Mouse (Mus musculus) kidney, adult 18-20 months (tissue): ENCODE data around the gene Fmo1.
A peak's percentile ranks its signal among the peaks of the same experiment; 100 is the strongest.

Experiments used
- DNase-seq: peaks from one replicate; pipeline ENCODE4 v3.0.0; 2021

The Fmo1 gene

DNA sequence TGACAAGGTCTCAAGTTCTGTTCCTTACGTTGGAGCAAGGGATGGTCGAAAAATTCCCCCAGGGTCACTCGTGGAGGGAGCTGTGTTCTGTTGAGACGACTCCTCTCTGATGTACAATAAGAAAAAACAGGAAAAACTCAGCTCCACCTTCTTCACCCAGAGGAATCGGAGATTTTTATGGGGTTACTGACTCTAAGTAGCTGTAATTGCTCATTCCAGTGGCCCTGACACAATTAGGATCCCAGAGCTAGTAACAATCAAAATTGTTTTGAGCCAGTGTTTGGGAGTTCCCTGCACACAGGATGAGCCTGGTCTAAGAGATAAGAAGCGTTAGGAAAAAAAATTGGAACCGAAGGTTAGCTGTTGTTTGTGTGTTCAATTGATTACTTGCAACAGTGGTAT is at the start of gene Fmo1:
Fmo1 (minus strand) TSS at position 331 of the 402 bp plus-strand sequence.
- no peak for DNase-seq

DNA sequence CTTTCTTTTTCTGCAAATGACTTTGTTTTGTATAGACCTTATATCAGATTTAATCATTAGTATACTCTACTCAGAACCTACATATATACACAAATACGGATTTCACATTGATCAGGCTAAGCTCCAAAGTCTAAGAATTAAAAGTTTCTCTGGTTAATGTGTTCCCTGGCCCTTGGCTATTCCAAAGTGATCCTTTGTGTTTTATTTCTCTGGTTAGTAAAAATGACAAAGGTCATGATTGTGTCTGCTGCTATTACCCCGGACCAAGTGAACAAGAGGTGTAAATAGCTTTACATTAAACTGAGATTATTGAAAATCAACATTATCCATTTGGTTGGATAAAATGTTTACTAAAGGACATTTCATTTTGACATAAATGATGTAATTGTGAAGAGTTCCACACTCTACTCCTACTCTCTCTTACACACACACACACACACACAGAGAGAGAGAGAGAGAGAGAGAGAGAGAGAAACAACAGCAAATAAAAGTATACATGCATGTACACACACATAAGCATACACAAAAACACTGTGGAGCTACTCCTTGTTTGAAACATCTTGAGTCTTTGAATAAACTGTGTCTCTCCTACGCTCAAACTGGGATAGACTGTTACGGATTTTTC is 48.6 kb upstream of the Fmo1 start:
- DNase-seq, result no peak

DNA sequence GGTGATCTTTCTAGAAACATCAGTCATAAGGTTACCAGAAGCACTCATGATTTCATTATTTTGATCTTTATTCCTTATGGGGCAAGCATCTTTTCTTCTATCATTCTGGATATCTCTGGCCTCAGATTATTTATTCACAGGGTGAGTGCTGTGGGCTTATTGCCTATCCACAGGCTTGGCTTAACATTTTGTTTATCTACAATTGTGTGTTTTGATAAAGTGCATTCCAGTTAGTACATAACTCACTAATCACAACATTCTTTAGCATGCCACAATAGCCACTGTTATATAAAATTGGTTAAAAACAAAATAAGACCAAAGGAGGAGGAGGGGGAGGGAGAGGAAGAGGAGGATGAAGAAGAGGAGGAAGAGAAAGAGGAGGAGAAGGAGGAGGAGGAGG is 45.7 kb upstream of the Fmo1 start:
- DNase-seq, result no peak

DNA sequence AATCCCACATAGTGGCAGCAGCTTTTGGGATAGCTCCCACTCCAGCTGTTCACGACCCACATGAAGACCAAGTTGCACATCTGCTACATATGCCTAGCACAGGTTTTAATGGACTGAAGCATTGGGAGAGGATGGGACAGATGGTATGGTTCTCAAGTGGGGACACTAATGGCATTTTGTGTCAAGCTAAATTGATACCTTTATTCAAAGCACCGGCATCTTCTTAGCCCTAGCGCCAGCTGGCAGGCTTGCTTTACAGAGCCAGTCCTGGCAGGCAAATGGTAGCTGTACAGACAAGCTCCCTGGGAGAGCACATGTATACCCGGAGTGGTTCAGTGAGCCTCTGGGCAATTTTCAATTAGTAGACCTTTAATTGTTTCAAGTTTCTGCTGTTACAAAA is 35.5 kb upstream of the Fmo1 start:
- DNase-seq, result no peak

DNA sequence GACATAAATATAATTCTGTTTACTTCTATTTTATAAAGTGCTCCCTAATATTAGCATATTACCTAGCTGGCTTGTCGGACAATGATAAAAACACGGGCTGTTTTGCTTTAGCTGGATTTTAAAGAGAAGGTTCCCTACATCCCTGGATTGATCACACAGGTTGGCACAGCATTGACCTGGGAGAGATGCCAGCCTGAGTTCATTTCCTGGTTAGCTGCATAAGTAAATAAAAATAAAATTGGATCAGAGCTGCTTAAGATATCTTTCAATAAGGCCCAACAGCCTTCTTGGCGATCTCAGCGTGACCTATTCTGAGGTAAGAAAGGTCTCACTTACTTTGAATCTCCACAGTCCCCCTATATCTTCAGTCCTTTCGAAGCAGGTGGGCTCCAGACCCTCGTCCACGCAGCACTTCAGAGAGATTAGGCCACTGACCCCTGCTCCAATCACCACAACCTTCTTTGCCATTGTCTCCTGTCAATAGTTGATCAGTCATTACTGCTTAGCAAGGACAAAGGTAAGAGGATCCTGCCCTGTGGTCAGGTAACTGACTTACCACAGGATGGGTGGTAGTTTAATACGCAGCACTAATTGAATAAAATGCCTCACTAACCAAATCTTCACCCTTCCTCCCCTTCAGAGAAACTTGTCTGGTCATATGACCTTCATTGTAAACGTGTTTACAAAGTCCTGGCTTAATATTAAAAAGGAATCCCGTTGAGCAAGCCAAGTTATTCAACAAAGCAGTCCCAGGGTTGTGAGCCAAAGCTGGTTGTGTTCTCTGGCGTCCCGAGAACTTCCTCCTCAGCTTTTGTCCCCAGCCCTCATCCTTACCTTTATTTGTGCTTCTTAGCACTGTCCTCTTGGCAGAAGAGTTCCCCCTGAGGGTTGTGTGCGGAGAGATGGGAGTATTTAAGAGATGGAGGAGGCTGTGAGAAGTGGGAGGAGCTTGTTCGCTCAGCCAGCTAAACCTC is 31.7 kb upstream of the Fmo1 start, which contains the start of gene Fmo2:
Fmo2 (minus strand) TSS at position 889 of the 974 bp plus-strand sequence.
- peak; percentile 61 for DNase-seq

DNA sequence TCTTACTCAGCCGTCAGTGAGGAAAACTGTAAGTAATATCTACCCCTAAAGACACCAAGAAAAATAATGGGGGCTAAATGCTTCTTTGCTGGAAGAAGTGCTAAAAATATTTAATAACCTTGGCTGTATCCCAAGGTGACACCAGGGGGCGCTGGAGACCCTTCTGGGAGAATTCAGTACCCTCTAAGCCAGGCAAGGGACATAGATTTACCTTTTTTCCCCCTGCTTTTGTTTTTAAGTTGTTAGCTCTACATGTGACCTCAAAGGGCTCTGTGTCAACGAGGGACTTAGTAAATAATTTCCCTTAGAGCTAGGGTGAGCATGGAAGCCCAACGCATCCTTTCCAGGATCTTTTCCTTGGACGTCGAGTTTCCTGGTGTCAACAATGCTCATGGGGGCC is 29.5 kb upstream of the Fmo1 start:
- DNase-seq, result peak; percentile 80

DNA sequence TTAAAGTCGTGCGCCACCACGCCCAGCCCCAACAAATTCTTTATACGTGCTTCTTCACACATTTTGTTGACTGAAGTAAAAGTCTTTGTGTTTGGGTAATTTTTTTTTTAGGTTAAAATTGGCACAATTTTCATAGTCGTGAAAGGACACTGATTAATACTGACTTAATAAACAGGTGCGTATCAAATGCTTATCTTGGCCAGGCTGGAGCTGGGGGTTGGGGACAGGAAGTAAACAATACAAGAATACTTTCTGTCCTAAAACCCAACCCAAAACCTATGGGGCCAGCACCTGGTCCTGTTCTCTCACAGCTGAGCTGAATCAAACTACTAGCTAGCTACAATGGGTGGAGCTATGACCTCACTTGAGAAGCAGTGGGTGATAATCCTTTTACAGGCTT is 26.6 kb upstream of the Fmo1 start:
- DNase-seq, result no peak

DNA sequence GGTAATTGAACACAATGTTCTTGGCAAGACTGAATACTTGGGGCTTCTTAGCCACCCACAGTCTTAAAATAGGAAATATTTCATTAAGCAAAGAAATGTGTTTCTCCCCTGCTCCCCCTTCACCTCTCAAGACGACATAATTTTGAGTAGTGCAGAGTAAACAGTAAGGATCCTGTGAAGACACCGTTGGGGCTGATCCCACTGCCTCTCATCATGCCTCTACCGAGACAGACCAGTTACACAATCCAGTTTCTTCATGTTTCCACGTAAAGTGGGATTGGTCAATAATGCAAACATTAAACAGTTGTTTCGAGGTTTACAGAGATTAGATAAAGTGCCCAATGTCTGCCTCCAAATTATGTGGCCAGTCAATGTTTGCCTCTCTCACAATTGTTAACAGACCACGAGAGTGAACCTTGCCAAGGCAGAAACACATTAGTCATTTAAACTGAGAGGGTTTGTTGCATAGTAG is 25.6 kb upstream of the Fmo1 start:
- DNase-seq, result no peak

DNA sequence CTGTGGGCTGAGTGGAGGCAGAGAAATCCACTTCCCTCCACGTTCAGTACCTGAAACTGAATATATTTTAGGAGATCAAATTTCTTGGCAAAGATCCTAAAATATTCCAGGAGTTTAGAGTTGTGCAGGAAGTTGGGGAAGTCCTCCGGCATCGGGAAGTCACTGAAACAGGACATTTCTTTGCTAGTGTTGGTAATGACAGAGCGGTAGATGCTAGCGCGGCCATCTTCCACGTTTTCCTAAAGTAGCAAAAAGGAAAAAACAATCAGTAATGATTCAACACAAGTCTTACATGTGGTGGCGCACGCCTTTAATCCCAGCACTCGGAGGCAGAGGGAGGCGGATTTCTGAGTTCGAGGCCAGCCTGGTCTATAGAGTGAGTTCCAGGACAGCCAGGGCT is 22.2 kb upstream of the Fmo1 start:
- no peak for DNase-seq

DNA sequence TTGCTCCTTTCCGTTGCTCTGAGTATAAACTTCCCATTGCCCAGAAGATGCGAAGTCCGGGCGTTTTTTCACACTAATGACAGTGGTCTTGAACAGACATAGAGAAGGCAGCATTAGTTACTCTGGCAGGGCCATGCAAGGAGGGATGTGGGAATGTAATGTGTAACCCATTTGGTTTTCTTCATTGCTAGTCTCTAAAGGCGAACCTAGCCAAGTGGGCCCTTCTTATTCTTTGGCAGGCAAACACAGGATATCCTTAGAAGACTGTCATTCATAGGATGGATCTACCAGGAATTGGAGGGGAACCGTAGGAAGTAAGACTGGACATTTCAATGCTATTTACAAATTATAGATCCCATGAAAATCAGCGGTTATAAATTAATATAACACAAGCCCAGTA is 21.2 kb upstream of the Fmo1 start:
- DNase-seq, result no peak

DNA sequence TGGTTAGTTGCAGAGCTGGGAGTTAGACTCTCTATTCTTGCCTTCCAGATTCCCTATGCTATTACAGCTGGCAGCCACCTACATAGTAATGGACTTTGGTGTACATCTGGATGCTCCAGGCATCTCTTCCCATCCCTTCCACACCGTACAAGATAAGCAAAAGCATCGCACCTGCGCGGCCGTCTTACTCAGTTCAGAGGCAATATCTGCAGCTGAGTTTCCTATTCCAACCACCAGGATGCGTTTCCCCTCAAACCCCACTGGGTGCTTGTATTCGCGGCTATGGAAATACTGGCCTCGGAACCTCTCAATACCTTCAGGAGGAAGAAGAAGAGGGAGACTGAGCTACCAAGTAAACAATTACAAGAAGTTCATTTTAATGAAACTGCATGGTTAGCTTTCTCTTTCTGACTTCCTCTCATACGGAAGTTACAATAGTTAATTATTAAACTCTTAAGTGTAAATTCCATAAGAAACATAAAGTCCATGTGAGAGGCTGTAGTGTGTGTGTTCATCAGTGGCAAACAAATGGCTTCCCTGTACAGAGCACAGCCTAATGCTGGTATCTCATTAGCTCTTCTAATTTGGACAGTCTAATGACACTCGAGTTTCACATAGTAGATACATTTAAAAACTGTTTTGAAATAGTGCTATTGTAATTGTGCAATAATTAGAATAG is 19.9 kb upstream of the Fmo1 start:
- no peak for DNase-seq

DNA sequence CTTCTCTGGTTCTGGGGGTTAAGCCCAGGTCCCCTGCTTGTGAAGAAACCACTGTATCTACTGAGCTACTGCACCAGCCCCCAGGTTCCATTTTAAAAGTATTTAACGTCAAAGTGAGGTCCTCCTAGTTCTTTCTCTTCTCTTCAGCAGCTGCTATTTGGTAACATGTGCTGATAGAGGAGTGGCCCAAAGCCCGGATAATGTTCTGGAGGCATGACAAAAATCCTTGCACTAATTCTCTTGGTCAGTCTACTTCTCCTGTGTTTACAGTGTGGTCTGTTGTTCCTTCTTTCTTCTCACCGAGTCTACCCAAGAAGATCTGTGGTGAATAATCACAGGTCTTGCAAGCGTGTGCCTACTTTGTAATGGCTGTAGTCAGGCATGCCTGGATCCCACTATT is 16.3 kb upstream of the Fmo1 start:
- no peak for DNase-seq

DNA sequence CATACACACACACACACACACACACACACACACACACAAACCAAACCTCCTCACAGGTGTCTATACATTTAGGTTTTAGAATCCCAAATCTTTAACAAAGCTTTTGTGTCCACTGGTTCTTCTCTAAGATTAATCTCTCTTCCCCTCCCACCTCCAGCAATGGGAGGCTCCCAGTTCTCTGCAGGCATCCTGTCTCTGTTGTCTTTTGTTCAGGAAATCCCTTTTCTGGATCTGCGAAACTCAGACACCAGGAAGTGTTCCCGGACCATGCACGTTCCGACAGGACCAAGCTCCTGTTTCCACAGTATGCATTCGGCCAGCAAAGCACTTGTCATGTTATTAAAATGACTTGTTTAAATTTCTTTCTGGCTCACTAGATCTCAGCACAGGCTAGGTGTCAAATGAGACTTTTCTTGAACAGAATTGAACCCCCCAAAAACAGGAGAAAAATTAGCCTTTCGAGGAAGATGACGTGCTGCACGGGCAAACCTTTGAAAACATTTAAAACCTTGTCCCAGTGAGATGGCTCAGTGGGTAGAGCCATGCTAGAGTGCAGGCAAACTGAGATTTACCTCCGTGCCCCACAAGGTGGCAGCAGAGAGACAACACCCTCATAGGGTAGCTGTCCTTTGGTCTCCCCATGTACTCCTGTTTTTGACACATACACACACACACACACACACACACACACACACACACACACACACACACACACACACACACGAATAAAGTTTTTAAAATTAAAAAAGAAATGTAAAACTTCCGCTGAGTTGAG is 13.4 kb upstream of the Fmo1 start:
- DNase-seq, result peak; percentile 76

DNA sequence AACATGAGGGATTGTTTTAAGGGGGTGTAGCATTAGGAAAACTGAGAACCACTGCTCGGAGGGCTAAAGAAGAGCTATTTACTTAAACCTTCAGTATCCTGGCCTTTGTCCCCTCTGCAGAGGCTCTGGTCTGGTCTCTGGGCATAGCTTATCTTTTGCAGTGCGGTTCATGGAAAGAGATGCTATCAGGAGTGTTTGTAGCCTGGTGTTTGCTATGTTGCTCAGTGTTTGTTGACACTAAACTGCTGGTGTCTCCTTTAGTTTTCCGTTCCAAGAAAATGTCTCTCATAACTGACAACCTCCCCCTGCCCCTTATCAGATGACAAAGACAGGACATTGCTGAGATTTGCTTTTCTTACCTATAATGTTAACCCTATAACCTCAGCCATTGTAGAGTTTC is 8.7 kb upstream of the Fmo1 start:
- DNase-seq, result no peak

DNA sequence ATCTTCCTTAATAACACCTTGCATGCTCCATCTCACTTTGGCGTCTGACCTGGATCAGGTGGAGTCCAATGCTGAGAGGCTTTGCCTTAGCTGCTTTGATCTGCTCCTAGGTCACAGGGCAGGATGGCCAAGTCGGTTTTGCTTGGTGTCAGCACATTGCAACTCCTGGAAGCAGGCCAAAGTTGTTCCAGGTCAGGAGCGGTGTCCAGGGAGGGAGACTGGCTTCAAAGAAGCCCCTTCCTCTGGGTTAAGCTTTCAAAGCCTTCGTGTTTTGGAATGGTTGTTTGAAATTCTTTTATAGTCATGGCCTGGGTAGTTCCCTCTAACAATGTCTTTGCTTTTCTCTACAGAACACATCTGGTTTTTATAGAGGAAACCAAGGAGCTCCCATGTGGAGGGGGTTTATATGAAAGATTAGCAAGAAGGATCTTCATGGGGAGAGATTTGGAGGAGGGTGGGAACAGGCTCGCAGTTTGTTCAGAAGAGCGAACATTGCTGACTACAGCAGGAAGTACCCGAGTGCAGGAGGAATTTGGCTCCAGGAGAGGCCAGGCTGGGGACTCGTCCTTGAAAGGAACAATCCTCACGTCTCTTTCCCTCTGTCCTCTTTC is 5.4 kb upstream of the Fmo1 start:
- peak; percentile 51 for DNase-seq

DNA sequence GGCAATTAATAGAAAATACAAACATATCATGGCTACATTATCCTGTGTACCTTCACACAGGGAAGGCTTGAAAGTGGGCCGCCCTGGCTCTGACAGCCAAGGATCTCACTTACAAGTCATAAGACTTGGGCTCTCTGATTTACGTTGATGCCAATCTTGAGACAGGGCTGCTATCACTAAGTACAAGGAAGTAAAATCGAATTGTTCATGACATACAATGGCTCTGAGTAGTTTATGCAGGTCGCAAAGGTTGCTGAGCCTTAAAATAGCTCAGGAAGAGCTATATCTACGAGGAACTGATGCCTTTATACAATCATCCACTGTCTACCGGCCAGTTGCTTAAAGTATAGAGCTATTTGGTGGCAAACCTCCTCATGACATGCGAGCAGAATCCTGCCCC is 4.6 kb upstream of the Fmo1 start:
- DNase-seq, result no peak

DNA sequence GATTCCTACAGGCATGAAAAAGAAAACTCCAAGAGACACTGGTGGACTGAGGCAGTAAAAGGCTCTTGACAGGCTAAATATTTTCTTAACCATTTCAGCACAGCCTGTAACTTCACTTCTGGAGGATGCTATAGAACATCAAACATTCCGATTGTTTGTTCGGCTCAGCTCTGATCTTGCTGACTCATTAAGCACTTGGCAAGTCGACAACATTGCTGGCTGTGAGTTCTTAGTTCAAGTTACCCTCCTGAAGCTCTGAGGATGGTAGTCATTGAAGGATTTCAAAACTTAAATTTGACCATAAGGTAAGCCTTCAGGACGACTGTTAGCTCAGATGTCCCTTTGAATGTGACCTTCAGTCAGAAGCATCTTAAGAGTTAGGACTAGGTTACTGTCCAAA is 986 bp upstream of the Fmo1 start:
- DNase-seq, result no peak

DNA sequence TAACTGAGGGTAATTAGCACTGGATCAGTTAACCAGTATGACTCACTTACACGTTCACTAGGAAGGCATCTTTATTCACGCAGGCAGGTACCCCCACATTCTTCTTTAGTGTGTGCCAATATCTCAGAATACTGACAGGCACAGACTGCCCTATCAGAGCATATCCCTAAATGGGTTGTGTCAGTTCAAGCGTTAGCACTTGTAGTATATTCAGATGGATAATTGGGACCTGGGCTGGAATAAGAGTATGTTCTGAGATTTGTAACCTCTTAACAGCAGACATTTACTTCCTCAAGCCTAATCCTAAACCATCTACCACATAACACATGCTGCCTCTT is 948 bp downstream of the Fmo1 start:
- DNase-seq, result no peak

DNA sequence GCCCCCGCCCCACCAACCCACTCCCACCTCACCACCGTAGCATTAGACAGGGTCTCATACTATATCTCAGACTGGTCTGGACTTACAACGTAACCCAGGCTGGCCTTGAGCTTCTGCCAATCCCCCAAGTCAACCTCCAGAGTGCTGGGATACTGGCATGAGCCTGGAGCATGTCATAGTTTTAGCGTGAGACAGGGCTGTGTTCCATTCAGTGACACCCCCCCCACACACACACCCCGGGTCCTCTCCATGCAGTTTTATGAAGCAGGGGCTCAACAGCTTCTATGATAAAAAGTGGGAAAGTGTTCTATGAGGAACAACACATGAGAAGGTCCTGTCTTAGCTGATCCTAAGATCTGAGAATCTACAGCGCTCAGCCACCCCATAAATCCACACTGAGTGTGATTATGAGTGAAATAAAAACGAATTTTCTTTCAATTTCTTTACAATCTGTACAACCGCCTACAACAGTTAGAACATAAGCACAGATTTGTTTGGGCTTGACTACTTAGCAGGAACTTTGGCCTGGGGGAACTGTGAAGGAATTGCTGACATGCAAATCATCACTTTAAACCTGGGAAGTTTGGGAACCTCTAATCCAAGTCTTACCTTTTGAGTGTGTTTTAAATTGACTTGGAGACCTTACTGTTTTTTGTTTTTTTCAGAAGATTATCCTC is 1.5 kb downstream of the Fmo1 start:
- no peak for DNase-seq

DNA sequence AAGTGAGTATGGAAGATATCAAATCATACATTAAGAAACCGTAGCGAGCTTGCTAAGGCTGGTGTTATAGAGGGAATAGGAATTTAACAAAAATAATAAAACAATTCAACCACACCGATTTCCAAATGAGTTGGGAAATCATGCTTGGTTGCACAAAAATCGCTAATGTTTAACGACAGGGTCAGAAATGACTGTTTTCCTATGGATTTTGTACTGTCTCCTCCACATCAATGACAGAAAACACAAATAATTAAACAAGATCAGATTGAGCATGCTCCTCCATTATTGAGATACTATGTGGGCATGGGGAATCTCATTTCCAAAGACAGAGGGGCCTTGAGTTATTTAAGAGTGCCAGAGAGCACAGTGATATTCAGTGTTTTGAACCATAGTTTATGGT is 2.1 kb downstream of the Fmo1 start:
- no peak for DNase-seq

DNA sequence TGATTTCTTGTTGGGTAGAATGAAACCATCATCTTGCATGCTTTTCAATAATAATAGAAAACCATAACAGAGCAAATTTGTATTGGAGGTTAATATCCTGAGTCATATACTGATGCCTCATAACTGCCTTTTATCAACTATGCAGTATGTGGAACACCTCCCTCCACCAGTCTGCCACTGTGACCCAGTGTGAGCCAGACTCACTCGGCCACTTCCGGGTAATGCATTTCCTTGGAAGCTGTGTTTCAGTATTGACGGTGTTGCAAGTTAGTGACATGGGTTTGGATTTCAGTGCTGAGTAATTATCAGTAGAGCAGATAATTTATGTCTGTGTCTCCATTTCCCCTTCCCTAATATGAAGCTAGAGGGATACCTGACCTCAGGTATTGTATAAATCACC is 2.8 kb downstream of the Fmo1 start:
- DNase-seq, result no peak

DNA sequence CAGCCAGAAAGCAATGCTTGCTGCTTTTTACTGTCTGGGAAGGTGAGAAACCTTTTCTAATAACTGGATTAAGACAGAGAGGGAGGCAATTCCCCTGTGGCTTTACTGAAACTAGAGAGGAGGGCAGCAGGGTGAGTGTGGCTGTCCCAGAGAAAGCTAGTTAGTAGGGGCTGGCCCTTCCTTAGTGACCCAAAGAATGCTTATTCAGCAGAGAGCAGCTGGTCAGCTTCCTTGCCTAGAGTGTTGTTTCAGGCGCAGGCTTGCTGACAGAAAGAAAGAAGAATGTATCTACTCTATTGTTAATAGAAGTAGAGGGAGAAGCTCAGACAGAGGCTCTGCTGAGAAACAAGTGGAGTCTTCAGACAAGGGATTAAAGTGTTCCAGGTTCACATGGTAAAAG is 4.1 kb downstream of the Fmo1 start:
- no peak for DNase-seq
